Mouse (Mus musculus) urinary bladder, postnatal 10 days (tissue): Measurements from ENCODE around the gene Cyp2d26.

Experiments
- DNase-seq: peaks from one replicate; pipeline ENCODE4 v3.0.0; 2022; ENCODE audit warnings: low spot score

Gene Cyp2d26

GRCm38 (mm10) chr15:82763631-82764420 is 30.3 kb downstream of the Cyp2d26 start, which contains the start of gene Cyp2d40:
Gene Cyp2d40, minus strand, starts transcription at chr15:82764183.
- no peak for DNase-seq

GRCm38 (mm10) chr15:82748141-82748540 is 46.0 kb downstream of the Cyp2d26 start:
- no peak for DNase-seq

GRCm38 (mm10) chr15:82747516-82747915 is 46.6 kb downstream of the Cyp2d26 start:
- DNase-seq = no peak
